In the genomic region with DNA sequence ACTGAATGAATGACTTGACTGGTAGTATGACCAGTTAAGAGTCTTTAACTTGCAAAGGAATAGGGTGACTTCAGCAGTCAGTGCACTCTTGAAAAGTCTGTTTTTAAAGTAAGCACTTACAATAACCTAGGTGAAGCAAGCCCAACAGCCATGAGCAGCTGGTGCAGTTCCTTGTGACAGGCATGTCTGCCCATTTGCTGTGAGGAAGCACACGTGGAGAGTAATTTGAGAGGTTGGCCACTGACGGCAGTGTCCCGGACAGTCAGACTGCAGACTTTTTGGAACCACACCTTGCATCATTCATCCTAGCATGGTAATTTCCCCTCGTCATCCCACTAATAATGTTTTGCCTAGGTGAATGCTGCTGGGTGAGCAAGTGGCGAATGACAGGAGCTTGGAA, we compare ENCODE assay signal across 22 mouse cellular contexts. TPM values are rescaled to one million over a fixed set of nuclear protein-coding genes. Genes with fewer than 3 reads are reported as not detected.
A peak's percentile ranks its signal among the peaks of the same experiment; 100 is the strongest.
DNase-seq lines count a peak whose midpoint lies in the region; ATAC-seq and TF ChIP-seq lines count a peak whose summit lies in the region.
"Had no signal": no experiment of that assay in that cellular context is flagged by ENCODE, and none has a peak within 500 bp of the region (broad histone marks: within the 10 kb centered on the region; RNA-seq: fewer than 3 reads in every experiment).

No protein-coding gene starts in this region.

- H3K36me3 ChIP-seq in CH12.LX (replicated peaks in 1 of 2; ENCODE audit: control insufficient read depth in 1 of 2, insufficient read depth in 1 of 2, low read length in 1 of 2) = peaks cover 0 to 8% of the 10 kb centered on the region in 2 experiments
- H3K36me3 ChIP-seq in midbrain, embryonic 13.5 days = no peaks in the 10 kb centered on the region
- H3K36me3 ChIP-seq: embryonic facial prominence, embryonic 15.5 days; forebrain, embryonic 12.5 days; G1E; heart, embryonic 10.5 days; hindbrain, embryonic 13.5 days had no signal

- dilution Hi-C loops in CH12.LX (cut with MboI; ENCODE audit: extremely low pct_ligation_motif_present, extremely low pct_unique_long_range_greater_than_20kb, low sequenced_read_pairs) = no loop called here

- H3K79me2 ChIP-seq in CH12.LX (replicated peaks; ENCODE audit: control insufficient read depth, extremely low read depth, insufficient read depth, poor library complexity, severe bottlenecking) = no peaks in the 10 kb centered on the region

- peak overlapping the region; percentile 80 for H3K27ac ChIP-seq in gastrocnemius, adult 2 months
- H3K27ac ChIP-seq in CH12.LX (ENCODE audit: insufficient read depth, low read depth) = no peak overlapping the region
- no peak overlapping the region for H3K27ac ChIP-seq in midbrain, embryonic 13.5 days
- H3K27ac ChIP-seq: embryonic facial prominence, embryonic 15.5 days; forebrain, embryonic 12.5 days; heart, embryonic 10.5 days; hindbrain, embryonic 13.5 days; hindbrain, postnatal 0 days had no signal

- no peak for TF ChIP-seq RAD21 in CH12.LX (IDR thresholded peaks at IDR 0.05; ENCODE audit: low read depth, low read length)

- H3K4me1 ChIP-seq in CH12.LX (ENCODE audit: control insufficient read depth in 1 of 2, insufficient read depth in 2 of 2) = peaks cover 9 to 56% of the 10 kb centered on the region in 2 experiments; a peak in 3 of 4 replicates
- H3K4me1 ChIP-seq in midbrain, embryonic 13.5 days (replicated peaks) = no peaks in the 10 kb centered on the region
- H3K4me1 ChIP-seq: forebrain, embryonic 12.5 days; hindbrain, embryonic 13.5 days had no signal

- H3K9me3 ChIP-seq in CH12.LX (replicated peaks; ENCODE audit: low read length) = peaks cover 2% of the 10 kb centered on the region
- no peaks in the 10 kb centered on the region for H3K9me3 ChIP-seq in midbrain, embryonic 13.5 days
- H3K9me3 ChIP-seq: embryonic facial prominence, embryonic 15.5 days; forebrain, embryonic 12.5 days; heart, embryonic 10.5 days; hindbrain, embryonic 13.5 days had no signal

- no peak for TF ChIP-seq CTCF in gastrocnemius, adult 2 months (IDR thresholded peaks at IDR 0.05)
- TF ChIP-seq CTCF in CH12.LX (conservative IDR thresholded peaks at IDR 0.05 in 1 of 2, IDR thresholded peaks at IDR 0.05 in 1 of 2; ENCODE audit: low read depth in 2 of 2, low read length in 2 of 2) = no peak

- WGBS in midbrain, embryonic 13.5 days = 90% methylated on average over 5 of the region's 5 CpGs

- H3K27me3 ChIP-seq in CH12.LX (replicated peaks) = no peaks in the 10 kb centered on the region
- no peaks in the 10 kb centered on the region for H3K27me3 ChIP-seq in midbrain, embryonic 13.5 days
- H3K27me3 ChIP-seq: embryonic facial prominence, embryonic 15.5 days; forebrain, embryonic 12.5 days; hindbrain, embryonic 13.5 days had no signal

- H3K4me2 ChIP-seq in CH12.LX (ENCODE audit: insufficient read depth, low read depth, poor library complexity, severe bottlenecking) = no peak overlapping the region
- H3K4me2 ChIP-seq in midbrain, embryonic 13.5 days (replicated peaks) = no peak overlapping the region
- H3K4me2 ChIP-seq: embryonic facial prominence, embryonic 15.5 days; forebrain, embryonic 12.5 days; hindbrain, embryonic 13.5 days had no signal

- no peak overlapping the region for H3K9ac ChIP-seq in CH12.LX (ENCODE audit: insufficient read depth, low read depth)
- H3K9ac ChIP-seq in midbrain, embryonic 13.5 days (replicated peaks) = no peak overlapping the region
- H3K9ac ChIP-seq: embryonic facial prominence, embryonic 15.5 days; forebrain, embryonic 12.5 days; hindbrain, embryonic 13.5 days had no signal

- no peak for TF ChIP-seq EP300 in CH12.LX (IDR thresholded peaks at IDR 0.05; ENCODE audit: low read length)

- intact Hi-C loops in gastrocnemius, adult 2 months (cut with DNase I) = loop anchor here (5.0 kb wide), 1 partner anchor 33 kb away; no protein-coding TSS in a partner anchor

- DNase-seq in gastrocnemius, adult 2 months = no peak
- DNase-seq in gastrocnemius, adult 18-20 months (ENCODE audit: low spot score) = no peak
- no peak for DNase-seq in CH12.LX (ENCODE audit: extremely low read depth)
- no peak for DNase-seq in adrenal gland, adult (ENCODE audit: inconsistent age in 2 of 2, low spot score in 1 of 2)
- DNase-seq: adrenal gland, postnatal 14 days; cerebellum, adult 18-20 months; cerebellum, adult 9-11 months; cerebellum, postnatal 36 days; embryo, embryonic 11 days; gastrocnemius, postnatal 25 days; heart, adult 18-20 months; heart, postnatal 10 days had no signal

- peak; percentile 57 for ATAC-seq in granulocyte monocyte progenitor cell, adult 5-6 weeks (replicated peaks; ENCODE audit: poor library complexity, severe bottlenecking)
- 0 out of 2 replicates have a peak, but pooled peaks have one; percentile 11 for ATAC-seq in neutrophil, adult 5-6 weeks (ENCODE audit: extremely low read depth, insufficient number of reproducible peaks, low FRiP score, poor library complexity, severe bottlenecking)
- no peak for ATAC-seq in midbrain, embryonic 13.5 days
- ATAC-seq: forebrain, embryonic 16.5 days; hindbrain, postnatal 0 days had no signal

- no peak for TF ChIP-seq POLR2A in CH12.LX (IDR thresholded peaks at IDR 0.05; ENCODE audit: low read depth, low read length)

- in situ Hi-C loops in CH12.LX (cut with MboI; ENCODE audit: low pct_ligation_motif_present, low pct_unique_long_range_greater_than_20kb, low sequenced_read_pairs) = no loop called here

- no peak overlapping the region for H3K4me3 ChIP-seq in gastrocnemius, adult 2 months
- H3K4me3 ChIP-seq in CH12.LX (replicated peaks in 1 of 3; ENCODE audit: low read depth in 2 of 3, low read length in 2 of 3, poor library complexity in 1 of 3) = no peak overlapping the region
- H3K4me3 ChIP-seq in midbrain, embryonic 13.5 days (replicated peaks) = no peak overlapping the region
- H3K4me3 ChIP-seq: embryonic facial prominence, embryonic 15.5 days; forebrain, embryonic 12.5 days; heart, embryonic 10.5 days; hindbrain, embryonic 13.5 days had no signal

TF ChIP-seq in CH12.LX, 34 proteins besides CTCF, POLR2A, EP300 and RAD21:
- TF ChIP-seq BHLHE40 (IDR thresholded peaks at IDR 0.05; ENCODE audit: low read depth, low read length) = peak; percentile 23; the same call in 1 of the 2 replicates
- TF ChIP-seq TBP (conservative IDR thresholded peaks at IDR 0.05; ENCODE audit: low read depth, low read length) = no peak
- no peak for TF ChIP-seq ZMIZ1 (IDR thresholded peaks at IDR 0.05; ENCODE audit: low read depth, low read length)
- TF ChIP-seq ETS1 (conservative IDR thresholded peaks at IDR 0.05; ENCODE audit: low read depth, low read length) = 0 out of 2 replicates have a peak, but pooled peaks have one; percentile 15
- TF ChIP-seq MXI1 (IDR thresholded peaks at IDR 0.05; ENCODE audit: low read depth, low read length) = peak; percentile 36; the same call in 1 of the 2 replicates
- TF ChIP-seq KAT2A (IDR thresholded peaks at IDR 0.05; ENCODE audit: insufficient replicate concordance, low read length) = no peak

RNA-seq across cellular contexts. Expression of gene Mitf, which starts 12.1 kb away (rescaled TPM):
- 10 to 100 TPM; 14.4 to 21.6 TPM for total RNA-seq in gastrocnemius, adult 2 months (2021)
- total RNA-seq in gastrocnemius, adult 18-20 months (2021) = 10 to 100 TPM; 15.3 to 19.4 TPM
- total RNA-seq in CH12.LX (2012; rRNA removed) (3.6 and 3.9 TPM in 2 replicates), CH12.LX (2014; rRNA removed) (4.7 and 5.4 TPM in 2 replicates)
- 3.4 and 3.5 TPM in 2 replicates for polyA plus RNA-seq in CH12.LX (2012; ENCODE audit: insufficient read length, low read depth)
- total RNA-seq in granulocyte monocyte progenitor cell, adult 5-6 weeks (2014; fragmentation: Nextera tagmentation) = 6.6 and 11.3 TPM in 2 replicates
- total RNA-seq in granulocyte monocyte progenitor cell, adult 5-6 weeks (2017) = 7.4 and 7.5 TPM in 2 replicates
- 6.9 and 10.0 TPM in 2 replicates for total RNA-seq in neutrophil, adult 5-6 weeks (2017)
- polyA plus RNA-seq in midbrain, embryonic 13.5 days (2015; fragmentation: Nextera tagmentation; extraction: Ambion mirVana) = 0.72 and 0.94 TPM in 2 replicates
- polyA plus RNA-seq: G1E had no signal
